Mouse (Mus musculus): Measurements from ENCODE around the gene Cep63. TPM values are rescaled to one million over a fixed set of nuclear protein-coding genes. Genes with fewer than 3 reads are reported as not detected.
A peak's percentile ranks its signal among the peaks of the same experiment; 100 is the strongest.

The Cep63 gene
- polyA plus RNA-seq, 1 experiment from 2014 or later = 41.8 TPM

DNA sequence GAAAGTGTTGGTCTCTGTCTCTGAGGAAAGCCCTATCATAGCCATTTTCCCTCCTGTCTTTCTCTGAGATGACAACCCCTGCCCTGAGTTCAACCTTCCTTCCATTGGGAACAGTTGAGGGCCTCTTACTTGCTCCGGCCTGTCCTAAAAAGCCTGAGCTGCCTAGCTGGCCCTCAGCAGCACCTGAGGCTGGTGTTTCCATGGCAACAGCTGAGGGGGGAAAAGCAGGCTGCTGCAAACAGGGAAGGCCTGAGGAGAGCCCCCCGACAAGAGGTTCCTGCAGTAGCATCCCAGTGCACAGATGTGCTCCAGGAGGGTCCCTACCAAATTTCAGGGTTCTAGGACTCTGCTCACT lies 82.6 kb downstream of the Cep63 start:
- Histone ChIP-seq H3K9ac (ENCODE audit: low read length) (no peak overlapping the region), H3K27ac (ENCODE audit: low read depth, low read length) (peak overlapping the region; percentile 92), H3K27me3 (replicated peaks; ENCODE audit: control insufficient read depth, insufficient read depth, low read length) (0 out of 2 replicates have a peak, but pooled peaks cover 9% of the 10 kb centered on the region), H3K9me3 (replicated peaks; ENCODE audit: control insufficient read depth, low read length) (no peaks in the 10 kb centered on the region), H3K4me3 (ENCODE audit: low read depth, low read length) (no peak overlapping the region), H3K36me3 (ENCODE audit: control insufficient read depth, insufficient read depth, low read length) (no peaks in the 10 kb centered on the region), H3K4me1 (ENCODE audit: control insufficient read depth, insufficient read depth, low read length) (peaks cover 31% of the 10 kb centered on the region), H3K4me2 (ENCODE audit: low read length) (peak overlapping the region; percentile 56)
- ATAC-seq = peak; percentile 3; the same call in 1 of the 2 replicates
- 21% methylated on average over 2 of the region's 2 CpGs for whole genome bisulfite sequencing
- peak; percentile 60 for DNase-seq (ENCODE audit: low spot score)

DNA sequence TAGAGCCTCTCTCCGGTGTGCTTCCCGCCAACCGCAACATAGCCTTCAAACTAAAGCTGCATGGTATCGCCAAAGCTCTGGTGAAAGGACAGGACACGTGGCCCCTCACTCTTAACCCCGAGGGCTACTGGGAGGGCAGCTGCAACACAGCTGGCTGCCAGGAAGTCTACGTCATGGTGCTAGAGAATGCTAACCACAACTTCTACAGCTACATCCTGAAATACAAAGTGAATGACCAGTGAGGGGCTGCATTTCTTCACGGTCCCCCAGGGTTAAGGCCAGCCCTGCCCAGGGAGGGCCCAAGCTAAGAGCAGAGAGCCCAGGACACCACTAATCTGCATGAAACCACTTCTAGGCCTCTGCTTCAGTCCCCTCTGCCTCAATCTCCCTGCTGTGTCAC lies 83.8 kb downstream of the Cep63 start:
- Histone ChIP-seq H3K9me3 (replicated peaks; ENCODE audit: control insufficient read depth, low read length) (no peaks in the 10 kb centered on the region), H3K4me1 (ENCODE audit: control insufficient read depth, insufficient read depth, low read length) (peaks cover 31% of the 10 kb centered on the region), H3K4me3 (ENCODE audit: low read depth, low read length) (no peak overlapping the region), H3K9ac (ENCODE audit: low read length) (no peak overlapping the region), H3K36me3 (ENCODE audit: control insufficient read depth, insufficient read depth, low read length) (no peaks in the 10 kb centered on the region), H3K27ac (ENCODE audit: low read depth, low read length) (no peak overlapping the region), H3K4me2 (ENCODE audit: low read length) (no peak overlapping the region), H3K27me3 (replicated peaks; ENCODE audit: control insufficient read depth, insufficient read depth, low read length) (0 out of 2 replicates have a peak, but pooled peaks cover 5% of the 10 kb centered on the region)
- WGBS = 77% methylated on average over 8 of the region's 8 CpGs
- DNase-seq (ENCODE audit: low spot score) = no peak
- ATAC-seq = no peak

DNA sequence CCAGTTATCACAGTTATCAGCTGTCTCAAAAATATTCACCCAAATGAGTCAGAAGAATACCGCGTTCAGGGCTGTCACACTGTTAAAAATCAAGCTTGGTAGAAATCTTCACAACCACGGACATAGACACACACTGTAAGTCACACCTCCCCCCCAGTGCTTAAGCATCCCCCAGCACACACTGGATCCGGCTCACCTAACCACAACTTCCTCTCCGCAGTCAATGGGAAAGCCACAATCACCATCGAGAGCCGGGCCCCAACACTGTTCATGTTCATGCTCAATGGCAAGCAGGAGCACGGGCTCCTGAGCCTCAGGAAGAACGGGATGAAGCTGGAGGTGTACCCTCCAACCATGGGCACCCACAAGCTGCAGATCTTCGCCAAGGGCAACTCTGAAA lies 84.7 kb downstream of the Cep63 start:
- H3K27ac ChIP-seq (ENCODE audit: low read depth, low read length) = no peak overlapping the region
- DNase-seq (ENCODE audit: low spot score) (no peak), ATAC-seq (no peak)
- H3K36me3 ChIP-seq (ENCODE audit: control insufficient read depth, insufficient read depth, low read length) = no peaks in the 10 kb centered on the region
- no peaks in the 10 kb centered on the region for H3K9me3 ChIP-seq (replicated peaks; ENCODE audit: control insufficient read depth, low read length)
- H3K4me1 ChIP-seq (ENCODE audit: control insufficient read depth, insufficient read depth, low read length) = peaks cover 26% of the 10 kb centered on the region
- WGBS = 90% methylated on average over 10 of the region's 10 CpGs
- H3K27me3 ChIP-seq (replicated peaks; ENCODE audit: control insufficient read depth, insufficient read depth, low read length) = no peaks in the 10 kb centered on the region
- no peak overlapping the region for H3K9ac ChIP-seq (ENCODE audit: low read length)
- no peak overlapping the region for H3K4me2 ChIP-seq (ENCODE audit: low read length)
- H3K4me3 ChIP-seq (ENCODE audit: low read depth, low read length) = no peak overlapping the region

DNA sequence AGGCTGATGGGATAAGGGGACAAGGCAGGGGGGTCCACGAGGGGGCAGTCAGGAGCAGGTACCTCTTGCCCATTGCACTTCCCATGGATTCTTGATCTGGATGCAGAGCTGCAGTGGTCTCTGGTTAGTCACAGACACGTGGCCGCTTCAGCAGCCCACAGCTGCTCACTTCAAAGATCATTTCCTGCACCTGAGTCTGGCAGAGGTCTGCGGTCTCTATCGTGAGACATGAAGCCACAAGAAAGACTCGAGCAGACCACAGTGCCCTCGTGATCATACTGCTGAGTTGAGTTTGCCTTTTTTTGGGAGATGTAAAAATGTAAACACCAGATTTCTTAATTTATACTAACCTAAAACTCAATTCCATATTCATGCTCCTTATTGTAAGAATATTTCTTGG lies 86.6 kb downstream of the Cep63 start:
- Histone ChIP-seq H3K9ac (ENCODE audit: low read length) (no peak overlapping the region), H3K4me1 (ENCODE audit: control insufficient read depth, insufficient read depth, low read length) (peaks cover 11% of the 10 kb centered on the region), H3K27me3 (replicated peaks; ENCODE audit: control insufficient read depth, insufficient read depth, low read length) (no peaks in the 10 kb centered on the region), H3K4me2 (ENCODE audit: low read length) (no peak overlapping the region), H3K9me3 (replicated peaks; ENCODE audit: control insufficient read depth, low read length) (no peaks in the 10 kb centered on the region), H3K27ac (ENCODE audit: low read depth, low read length) (no peak overlapping the region), H3K4me3 (ENCODE audit: low read depth, low read length) (no peak overlapping the region), H3K36me3 (ENCODE audit: control insufficient read depth, insufficient read depth, low read length) (no peaks in the 10 kb centered on the region)
- WGBS = 79% methylated on average over 7 of the region's 7 CpGs
- DNase-seq (ENCODE audit: low spot score) (no peak), ATAC-seq (no peak)

DNA sequence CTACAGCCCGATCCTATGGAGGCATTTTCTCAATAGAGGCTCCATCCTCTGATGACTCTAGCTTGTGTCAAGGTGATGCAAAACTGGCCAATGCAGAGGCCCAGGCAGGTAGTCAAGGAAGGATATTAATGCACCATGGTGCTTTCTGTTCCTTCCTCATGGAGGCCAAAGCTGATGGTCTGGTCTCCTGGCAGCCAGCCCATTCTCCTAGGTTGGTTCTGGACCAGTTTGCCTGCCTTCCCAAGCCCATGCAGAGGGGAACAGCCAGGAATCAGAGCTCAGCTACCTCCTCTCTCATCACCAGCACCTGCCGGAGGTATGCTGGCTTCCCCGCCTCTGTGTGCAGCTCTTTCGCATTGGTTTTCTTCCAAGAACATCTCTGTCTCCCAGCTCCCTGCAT lies 89.4 kb downstream of the Cep63 start:
- no peak overlapping the region for H3K4me3 ChIP-seq (ENCODE audit: low read depth, low read length)
- ATAC-seq = no peak
- H3K9ac ChIP-seq (ENCODE audit: low read length) = no peak overlapping the region
- no peaks in the 10 kb centered on the region for H3K4me1 ChIP-seq (ENCODE audit: control insufficient read depth, insufficient read depth, low read length)
- H3K27me3 ChIP-seq (replicated peaks; ENCODE audit: control insufficient read depth, insufficient read depth, low read length) = no peaks in the 10 kb centered on the region
- no peak overlapping the region for H3K27ac ChIP-seq (ENCODE audit: low read depth, low read length)
- 93% methylated on average over 4 of the region's 4 CpGs for WGBS
- H3K4me2 ChIP-seq (ENCODE audit: low read length) = no peak overlapping the region
- no peaks in the 10 kb centered on the region for H3K9me3 ChIP-seq (replicated peaks; ENCODE audit: control insufficient read depth, low read length)
- no peaks in the 10 kb centered on the region for H3K36me3 ChIP-seq (ENCODE audit: control insufficient read depth, insufficient read depth, low read length)
- DNase-seq (ENCODE audit: low spot score) = no peak

Other genes starting within 250 kb of the Cep63 start
- 0.30 and 0.31 TPM in 2 replicates for gene Ky, start 120.8 kb downstream of the Cep63 start, polyA plus RNA-seq (2014; fragmentation: Nextera tagmentation; extraction: Ambion mirVana)
- gene Anapc13, start 238 bp downstream of the Cep63 start, polyA plus RNA-seq (2014; fragmentation: Nextera tagmentation; extraction: Ambion mirVana) = 156 and 194 TPM in 2 replicates
- 30.4 and 44.0 TPM in 2 replicates for gene Amotl2, start 90.1 kb upstream of the Cep63 start, polyA plus RNA-seq (2014; fragmentation: Nextera tagmentation; extraction: Ambion mirVana)
- 16.8 and 17.5 TPM in 2 replicates for gene Ryk, start 208.4 kb upstream of the Cep63 start, polyA plus RNA-seq (2014; fragmentation: Nextera tagmentation; extraction: Ambion mirVana)

Measured in forebrain, embryonic 14.5 days (tissue).